In the genomic region with DNA sequence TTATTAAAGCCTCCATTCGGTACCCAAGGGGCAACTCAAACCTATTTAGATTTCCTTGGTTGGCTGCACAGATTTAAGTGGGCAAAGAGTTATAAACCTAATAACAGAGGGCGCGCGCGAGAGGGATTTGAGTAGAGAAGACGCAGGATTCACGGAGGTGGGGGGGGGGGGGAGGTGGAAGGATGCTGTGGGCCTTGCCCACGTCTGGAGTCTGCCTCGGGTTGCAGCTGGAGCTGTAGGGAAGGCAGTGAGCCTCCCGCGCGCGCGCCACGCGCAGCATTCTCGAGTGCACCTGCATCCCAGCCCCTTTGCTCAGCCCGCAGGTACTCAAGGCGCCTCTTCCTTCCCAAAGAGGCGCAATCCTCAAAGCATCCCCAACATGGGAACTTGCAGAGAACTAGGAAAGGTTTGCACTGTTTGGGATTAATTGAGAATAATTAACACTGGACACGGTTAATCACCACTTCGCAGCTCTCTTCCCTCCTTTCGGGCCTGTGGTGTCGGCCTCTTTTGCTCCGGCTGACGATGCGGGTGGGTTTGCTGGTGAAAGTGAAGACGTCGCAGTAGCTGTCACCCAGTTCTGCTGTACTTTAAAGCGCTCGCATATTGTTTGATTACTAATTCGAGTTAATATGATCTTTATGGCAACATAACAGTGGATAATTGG, we compare ENCODE assay signal across 12 mouse cellular contexts. TPM values are rescaled to one million over a fixed set of nuclear protein-coding genes. Genes with fewer than 3 reads are reported as not detected.
DNase-seq lines count a peak whose midpoint lies in the region; ATAC-seq and TF ChIP-seq lines count a peak whose summit lies in the region.
"Had no signal": no experiment of that assay in that cellular context is flagged by ENCODE, and none has a peak within 500 bp of the region (broad histone marks: within the 10 kb centered on the region; RNA-seq: fewer than 3 reads in every experiment).

No protein-coding gene starts in this region.

- peak overlapping the region; percentile 85 for H3K27ac ChIP-seq in embryonic facial prominence, embryonic 10.5 days (replicated peaks)
- H3K27ac ChIP-seq in hindbrain, embryonic 12.5 days: peak overlapping the region; percentile 95
- no peak overlapping the region for H3K27ac ChIP-seq in lung, postnatal 0 days (ENCODE audit: low read length)

- TF ChIP-seq CTCF in E14TG2a.4 (conservative IDR thresholded peaks at IDR 0.05; ENCODE audit: low read length): no peak
- no peak for TF ChIP-seq CTCF in lung, postnatal 0 days (IDR thresholded peaks at IDR 0.05)

- peaks cover 24% of the 10 kb centered on the region for H3K27me3 ChIP-seq in E14TG2a.4 (ENCODE audit: insufficient read depth, low read length)
- peaks cover 100% of the 10 kb centered on the region for H3K27me3 ChIP-seq in embryonic facial prominence, embryonic 10.5 days (replicated peaks; ENCODE audit: low read depth, poor library complexity, severe bottlenecking)
- peaks cover 50% of the 10 kb centered on the region for H3K27me3 ChIP-seq in hindbrain, embryonic 12.5 days
- peaks cover 95% of the 10 kb centered on the region for H3K27me3 ChIP-seq in lung, postnatal 0 days (replicated peaks; ENCODE audit: insufficient read depth, low read length)

- no peak for ATAC-seq in hindbrain, embryonic 12.5 days (ENCODE audit: low FRiP score)
- no peak for ATAC-seq in lung, postnatal 0 days

- H3K9me3 ChIP-seq in E14TG2a.4 (ENCODE audit: low read length): no peaks in the 10 kb centered on the region
- H3K9me3 ChIP-seq in embryonic facial prominence, embryonic 10.5 days: no peaks in the 10 kb centered on the region
- H3K9me3 ChIP-seq in hindbrain, embryonic 12.5 days (replicated peaks): no peaks in the 10 kb centered on the region
- H3K9me3 ChIP-seq in lung, postnatal 0 days (ENCODE audit: low read length): no peaks in the 10 kb centered on the region

- peak overlapping the region; percentile 74 for H3K4me2 ChIP-seq in hindbrain, embryonic 12.5 days (replicated peaks)
- no peak overlapping the region for H3K4me2 ChIP-seq in lung, postnatal 0 days (replicated peaks; ENCODE audit: low read depth, low read length)
- H3K4me2 ChIP-seq: heart, embryonic 11.5 days had no signal

- peak overlapping the region; percentile 45 for H3K4me3 ChIP-seq in E14TG2a.4 (replicated peaks; ENCODE audit: low read length)
- peak overlapping the region; percentile 37 for H3K4me3 ChIP-seq in embryonic facial prominence, embryonic 10.5 days
- H3K4me3 ChIP-seq in hindbrain, embryonic 12.5 days: peak overlapping the region; percentile 18
- no peak overlapping the region for H3K4me3 ChIP-seq in lung, postnatal 0 days (ENCODE audit: low read depth, low read length)

- peak; percentile 56 for DNase-seq in embryonic facial prominence, embryonic 10.5 days (ENCODE audit: low spot score)
- DNase-seq in neural tube, embryonic 10.5 days (ENCODE audit: extremely low spot score, low spot score): peak; percentile 63
- no peak for DNase-seq in cerebellum, postnatal 36 days
- DNase-seq in frontal cortex, postnatal 14 days (ENCODE audit: low spot score in 2 of 2): no peak
- no peak for DNase-seq in lung, postnatal 0 days (ENCODE audit: low spot score)
- DNase-seq in kidney, adult 18-20 months: no peak
- DNase-seq: cerebellum, postnatal 25 days; liver had no signal

- TF ChIP-seq EP300 in lung, postnatal 0 days (IDR thresholded peaks at IDR 0.05): no peak

- H3K9ac ChIP-seq in hindbrain, embryonic 12.5 days: peak overlapping the region; percentile 64
- H3K9ac ChIP-seq in lung, postnatal 0 days (replicated peaks; ENCODE audit: low read depth): no peak overlapping the region

- peaks cover 96% of the 10 kb centered on the region for H3K4me1 ChIP-seq in E14TG2a.4 (replicated peaks; ENCODE audit: low read depth, low read length)
- peaks cover 74% of the 10 kb centered on the region for H3K4me1 ChIP-seq in embryonic facial prominence, embryonic 10.5 days
- H3K4me1 ChIP-seq in hindbrain, embryonic 12.5 days: peaks cover 61% of the 10 kb centered on the region
- H3K4me1 ChIP-seq in lung, postnatal 0 days (ENCODE audit: insufficient read depth, low read depth, low read length): peaks cover 6% of the 10 kb centered on the region; the same call in 1 of the 2 replicates

- 2% methylated on average over 32 of the region's 32 CpGs for WGBS in embryonic facial prominence, embryonic 10.5 days
- under 1% methylated on average over 29 of the region's 32 CpGs for WGBS in hindbrain, embryonic 12.5 days
- 5% methylated on average over 31 of the region's 32 CpGs for WGBS in lung, postnatal 0 days

- peaks cover 37% of the 10 kb centered on the region for H3K36me3 ChIP-seq in E14TG2a.4 (ENCODE audit: insufficient read depth, low read length)
- H3K36me3 ChIP-seq in embryonic facial prominence, embryonic 10.5 days (replicated peaks): no peaks in the 10 kb centered on the region
- H3K36me3 ChIP-seq in hindbrain, embryonic 12.5 days: no peaks in the 10 kb centered on the region
- H3K36me3 ChIP-seq in lung, postnatal 0 days (ENCODE audit: insufficient read depth, low read length): no peaks in the 10 kb centered on the region

RNA-seq across cellular contexts. Expression of a gene that starts 11.3 kb away (rescaled TPM):
- polyA plus RNA-seq in embryonic facial prominence, embryonic 10.5 days (2016; fragmentation: Nextera tagmentation; extraction: Ambion mirVana): 12.2 and 16.1 TPM in 2 replicates
- polyA plus RNA-seq in hindbrain, embryonic 12.5 days (2016; fragmentation: Nextera tagmentation; extraction: Ambion mirVana): 37.3 and 39.5 TPM in 2 replicates
- 2.8 and 3.2 TPM in 2 replicates for polyA plus RNA-seq in lung, postnatal 0 days (2015; fragmentation: Nextera tagmentation; extraction: Ambion mirVana)
- polyA plus RNA-seq: spleen, adult 2 months had no signal

Comparison
In these comparisons a context has a peak if more than half of its experiments do, and no peak if none do; other contexts are left out.
1. DNase-seq: peak in embryonic facial prominence, embryonic 10.5 days (single experiment) and neural tube, embryonic 10.5 days (single experiment); none in cerebellum, postnatal 36 days (0 of 2), frontal cortex, postnatal 14 days (0 of 2), lung, postnatal 0 days (single experiment) and kidney, adult 18-20 months (single experiment).